In the genomic region with DNA sequence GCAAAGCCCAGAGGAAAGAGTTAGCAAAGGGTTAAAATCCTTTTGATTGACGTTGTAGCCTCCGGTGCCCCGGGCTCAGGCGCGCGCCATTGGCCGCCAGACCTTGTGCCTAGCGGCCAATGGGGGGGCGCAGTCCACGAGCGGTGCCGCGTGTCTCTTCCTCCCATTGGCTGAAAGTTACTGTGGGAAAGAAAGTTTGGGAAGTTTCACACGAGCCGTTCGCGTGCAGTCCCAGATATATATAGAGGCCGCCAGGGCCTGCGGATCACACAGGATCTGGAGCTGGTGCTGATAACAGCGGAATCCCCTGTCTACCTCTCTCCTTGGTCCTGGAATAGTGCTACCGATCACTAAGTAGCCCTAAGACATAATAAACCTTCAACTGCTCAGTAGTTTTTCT, we compare ENCODE assay signal across 8 mouse cellular contexts. TPM values are rescaled to one million over a fixed set of nuclear protein-coding genes. Genes with fewer than 3 reads are reported as not detected.
A peak's percentile ranks its signal among the peaks of the same experiment; 100 is the strongest.
DNase-seq lines count a peak whose midpoint lies in the region; ATAC-seq lines count a peak whose summit lies in the region.

No protein-coding gene starts in this region.

- no peak overlapping the region for H3K27ac ChIP-seq in forebrain, embryonic 16.5 days (ENCODE audit: low read length)
- peak overlapping the region; percentile 98 for H3K27ac ChIP-seq in lung, embryonic 16.5 days (ENCODE audit: low read length)

- peak overlapping the region; percentile 99 for H3K4me2 ChIP-seq in forebrain, embryonic 16.5 days (ENCODE audit: low read length)
- H3K4me2 ChIP-seq in lung, embryonic 16.5 days (ENCODE audit: low read depth, low read length), result peak overlapping the region; percentile 95

- intact Hi-C loops in heart, postnatal 25 days (cut with DNase I), result loop anchor here (1.0 kb wide), 1 partner anchor 56 kb away; no protein-coding TSS in a partner anchor

- H3K27me3 ChIP-seq in forebrain, embryonic 16.5 days (replicated peaks; ENCODE audit: control insufficient read depth, insufficient read depth, low read length), result peaks cover 13% of the 10 kb centered on the region
- H3K27me3 ChIP-seq in lung, embryonic 16.5 days (ENCODE audit: control insufficient read depth, insufficient read depth, low read depth, low read length), result no peaks in the 10 kb centered on the region

- no peaks in the 10 kb centered on the region for H3K9me3 ChIP-seq in forebrain, embryonic 16.5 days (ENCODE audit: control insufficient read depth, low read length)
- H3K9me3 ChIP-seq in lung, embryonic 16.5 days (ENCODE audit: control insufficient read depth, low read length), result no peaks in the 10 kb centered on the region

- peak overlapping the region; percentile 59 for H3K4me3 ChIP-seq in forebrain, embryonic 16.5 days (replicated peaks; ENCODE audit: low read length)
- peak overlapping the region; percentile 90 for H3K4me3 ChIP-seq in lung, embryonic 16.5 days (ENCODE audit: low read length)

- 0% methylated on average over 21 of the region's 21 CpGs for WGBS in forebrain, embryonic 16.5 days
- WGBS in lung, embryonic 16.5 days, result 0% methylated on average over 21 of the region's 21 CpGs

- H3K36me3 ChIP-seq in forebrain, embryonic 16.5 days (ENCODE audit: control insufficient read depth, insufficient read depth), result no peaks in the 10 kb centered on the region
- no peaks in the 10 kb centered on the region; the same call in 1 of the 2 replicates for H3K36me3 ChIP-seq in lung, embryonic 16.5 days (ENCODE audit: control insufficient read depth, insufficient read depth, low read length)

- peaks cover 57% of the 10 kb centered on the region for H3K4me1 ChIP-seq in forebrain, embryonic 16.5 days (replicated peaks; ENCODE audit: control insufficient read depth, insufficient read depth, low read length)
- H3K4me1 ChIP-seq in lung, embryonic 16.5 days (replicated peaks; ENCODE audit: control insufficient read depth, insufficient read depth, low read length), result peaks cover 56% of the 10 kb centered on the region

- no peak overlapping the region for H3K9ac ChIP-seq in forebrain, embryonic 16.5 days (replicated peaks; ENCODE audit: low read depth, low read length)
- H3K9ac ChIP-seq in lung, embryonic 16.5 days (ENCODE audit: low read length), result peak overlapping the region; percentile 93

- ATAC-seq in forebrain, embryonic 16.5 days, result peak; percentile 51
- peak; percentile 61 for ATAC-seq in lung, embryonic 16.5 days (ENCODE audit: low read depth)

- peak; percentile 97 for DNase-seq in ES-CJ7 (ENCODE audit: low read depth, low spot score)
- DNase-seq in cerebellum, adult 11-12 months, result peak; percentile 64
- DNase-seq in heart, postnatal 25 days (ENCODE audit: low spot score), result peak; percentile 96
- peak; percentile 80 to 85 for DNase-seq in layer of hippocampus, postnatal 10 days (ENCODE audit: low spot score in 2 of 2)
- peak; percentile 98 for DNase-seq in retina, embryonic 14.5 days (ENCODE audit: low spot score)
- peak; percentile 50 to 62 for DNase-seq in thymus, postnatal 36 days

RNA-seq across cellular contexts. Expression of gene Hes1, which starts 0.9 kb away (rescaled TPM):
- 9.6 and 14.5 TPM in 2 replicates for polyA plus RNA-seq in forebrain, embryonic 16.5 days (2015; fragmentation: Nextera tagmentation; extraction: Ambion mirVana)
- total RNA-seq in heart, postnatal 25 days (2021), result 10 to 100 TPM; 24.0 to 27.4 TPM
- total RNA-seq in layer of hippocampus, postnatal 10 days (2021), result 10 to 100 TPM; 14.5 to 19.2 TPM
- polyA plus RNA-seq in lung, embryonic 16.5 days (2015; fragmentation: Nextera tagmentation; extraction: Ambion mirVana), result 37.1 and 40.7 TPM in 2 replicates
